Mouse (Mus musculus): ENCODE measurements at regions not wholly inside any gene's neighbourhood (a gene's known extent, or its start where the extent isn't known, plus 50 kb on each side); places are given as distances from the start of the nearest gene placed in this dataset.

GRCm38 (mm10) chr3:64997552-64997951 lies 111.6 kb upstream of the Kcnab1 start:
- H3K36me3 ChIP-seq (ENCODE audit: control insufficient read depth, insufficient read depth, low read length) = no peaks in the 10 kb centered on the region
- H3K27me3 ChIP-seq (ENCODE audit: control insufficient read depth, insufficient read depth, low read length) = no peaks in the 10 kb centered on the region
- H3K27ac ChIP-seq (ENCODE audit: low read depth, low read length) = no peak overlapping the region
- no peaks in the 10 kb centered on the region for H3K9me3 ChIP-seq (ENCODE audit: control insufficient read depth, low read length)
- no peak overlapping the region for H3K4me2 ChIP-seq (ENCODE audit: low read depth, low read length, severe bottlenecking)
- ATAC-seq (replicated peaks; ENCODE audit: low FRiP score) = no peak
- H3K4me1 ChIP-seq (replicated peaks; ENCODE audit: control insufficient read depth, insufficient read depth, low read length) = no peaks in the 10 kb centered on the region
- no peak overlapping the region for H3K4me3 ChIP-seq (ENCODE audit: low read depth, low read length)
- H3K9ac ChIP-seq (ENCODE audit: low read length) = no peak overlapping the region
- no peak for DNase-seq (ENCODE audit: low spot score)

GRCm38 (mm10) chr3:65001131-65001530 lies 108.1 kb upstream of the Kcnab1 start:
- Histone ChIP-seq H3K27ac (ENCODE audit: low read depth, low read length) (no peak overlapping the region), H3K4me2 (ENCODE audit: low read depth, low read length, severe bottlenecking) (no peak overlapping the region), H3K27me3 (ENCODE audit: control insufficient read depth, insufficient read depth, low read length) (no peaks in the 10 kb centered on the region), H3K36me3 (ENCODE audit: control insufficient read depth, insufficient read depth, low read length) (no peaks in the 10 kb centered on the region), H3K9me3 (ENCODE audit: control insufficient read depth, low read length) (no peaks in the 10 kb centered on the region), H3K4me3 (ENCODE audit: low read depth, low read length) (no peak overlapping the region), H3K9ac (ENCODE audit: low read length) (no peak overlapping the region), H3K4me1 (replicated peaks; ENCODE audit: control insufficient read depth, insufficient read depth, low read length) (no peaks in the 10 kb centered on the region)
- ATAC-seq (replicated peaks; ENCODE audit: low FRiP score) (no peak), DNase-seq (ENCODE audit: low spot score) (no peak)
- 87% methylated on average over 4 of the region's 4 CpGs for WGBS

GRCm38 (mm10) chr3:65002578-65002977 lies 106.6 kb upstream of the Kcnab1 start:
- no peaks in the 10 kb centered on the region for H3K9me3 ChIP-seq (ENCODE audit: control insufficient read depth, low read length)
- no peak for ATAC-seq (replicated peaks; ENCODE audit: low FRiP score)

GRCm38 (mm10) chr3:65006127-65006526 lies 103.1 kb upstream of the Kcnab1 start:
- no peaks in the 10 kb centered on the region for H3K9me3 ChIP-seq (ENCODE audit: control insufficient read depth, low read length)
- no peaks in the 10 kb centered on the region for H3K36me3 ChIP-seq (ENCODE audit: control insufficient read depth, insufficient read depth, low read length)
- WGBS = 57% methylated on average over 1 of the region's 1 CpGs
- H3K27me3 ChIP-seq (ENCODE audit: control insufficient read depth, insufficient read depth, low read length) = no peaks in the 10 kb centered on the region
- no peak overlapping the region for H3K4me3 ChIP-seq (ENCODE audit: low read depth, low read length)
- no peak for ATAC-seq (replicated peaks; ENCODE audit: low FRiP score)
- H3K27ac ChIP-seq (ENCODE audit: low read depth, low read length) = no peak overlapping the region
- DNase-seq (ENCODE audit: low spot score) = no peak
- no peak overlapping the region for H3K4me2 ChIP-seq (ENCODE audit: low read depth, low read length, severe bottlenecking)
- H3K4me1 ChIP-seq (replicated peaks; ENCODE audit: control insufficient read depth, insufficient read depth, low read length) = no peaks in the 10 kb centered on the region
- no peak overlapping the region for H3K9ac ChIP-seq (ENCODE audit: low read length)

More at GRCm38 (mm10) chr3:65002578-65002977, 106.6 kb upstream of the Kcnab1 start:
- Histone ChIP-seq H3K9ac (ENCODE audit: low read length) (no peak overlapping the region), H3K27ac (ENCODE audit: low read depth, low read length) (no peak overlapping the region), H3K4me2 (ENCODE audit: low read depth, low read length, severe bottlenecking) (no peak overlapping the region), H3K27me3 (ENCODE audit: control insufficient read depth, insufficient read depth, low read length) (no peaks in the 10 kb centered on the region), H3K36me3 (ENCODE audit: control insufficient read depth, insufficient read depth, low read length) (no peaks in the 10 kb centered on the region), H3K4me3 (ENCODE audit: low read depth, low read length) (no peak overlapping the region), H3K4me1 (replicated peaks; ENCODE audit: control insufficient read depth, insufficient read depth, low read length) (no peaks in the 10 kb centered on the region)
- DNase-seq (ENCODE audit: low spot score) = no peak

- H3K4me1 ChIP-seq (replicated peaks; ENCODE audit: control insufficient read depth, insufficient read depth, low read length) = no peaks in the 10 kb centered on the region
- no peaks in the 10 kb centered on the region for H3K27me3 ChIP-seq (ENCODE audit: control insufficient read depth, insufficient read depth, low read length)
- H3K36me3 ChIP-seq (ENCODE audit: control insufficient read depth, insufficient read depth, low read length) = no peaks in the 10 kb centered on the region
- H3K9ac ChIP-seq (ENCODE audit: low read length) = no peak overlapping the region
- H3K27ac ChIP-seq (ENCODE audit: low read depth, low read length) = no peak overlapping the region
- H3K4me2 ChIP-seq (ENCODE audit: low read depth, low read length, severe bottlenecking) = no peak overlapping the region
- DNase-seq (ENCODE audit: low spot score) = no peak
- 72% methylated on average over 3 of the region's 3 CpGs for WGBS
- no peak overlapping the region for H3K4me3 ChIP-seq (ENCODE audit: low read depth, low read length)
- no peaks in the 10 kb centered on the region for H3K9me3 ChIP-seq (ENCODE audit: control insufficient read depth, low read length)
- ATAC-seq (replicated peaks; ENCODE audit: low FRiP score) = no peak
These were observed 102.6 kb upstream of the Kcnab1 start for GRCm38 (mm10) chr3:65006565-65006964.

- DNase-seq (ENCODE audit: low spot score) (no peak), ATAC-seq (replicated peaks; ENCODE audit: low FRiP score) (no peak)
- H3K4me1 ChIP-seq (replicated peaks; ENCODE audit: control insufficient read depth, insufficient read depth, low read length) = no peaks in the 10 kb centered on the region
- no peak overlapping the region for H3K27ac ChIP-seq (ENCODE audit: low read depth, low read length)
- H3K36me3 ChIP-seq (ENCODE audit: control insufficient read depth, insufficient read depth, low read length) = no peaks in the 10 kb centered on the region
- H3K4me3 ChIP-seq (ENCODE audit: low read depth, low read length) = no peak overlapping the region
- no peaks in the 10 kb centered on the region for H3K27me3 ChIP-seq (ENCODE audit: control insufficient read depth, insufficient read depth, low read length)
- no peaks in the 10 kb centered on the region for H3K9me3 ChIP-seq (ENCODE audit: control insufficient read depth, low read length)
- H3K9ac ChIP-seq (ENCODE audit: low read length) = no peak overlapping the region
- H3K4me2 ChIP-seq (ENCODE audit: low read depth, low read length, severe bottlenecking) = no peak overlapping the region
- 80% methylated on average over 2 of the region's 2 CpGs for WGBS
These were observed 85.3 kb upstream of the Kcnab1 start for GRCm38 (mm10) chr3:65023876-65024275.

- Histone ChIP-seq H3K9me3 (ENCODE audit: control insufficient read depth, low read length) (no peaks in the 10 kb centered on the region), H3K36me3 (ENCODE audit: control insufficient read depth, insufficient read depth, low read length) (no peaks in the 10 kb centered on the region), H3K4me1 (replicated peaks; ENCODE audit: control insufficient read depth, insufficient read depth, low read length) (no peaks in the 10 kb centered on the region), H3K4me3 (ENCODE audit: low read depth, low read length) (no peak overlapping the region), H3K27ac (ENCODE audit: low read depth, low read length) (no peak overlapping the region), H3K9ac (ENCODE audit: low read length) (no peak overlapping the region), H3K4me2 (ENCODE audit: low read depth, low read length, severe bottlenecking) (no peak overlapping the region), H3K27me3 (ENCODE audit: control insufficient read depth, insufficient read depth, low read length) (no peaks in the 10 kb centered on the region)
- WGBS = 75% methylated on average over 2 of the region's 2 CpGs
- DNase-seq (ENCODE audit: low spot score) (no peak), ATAC-seq (replicated peaks; ENCODE audit: low FRiP score) (no peak)
These were observed 71.6 kb upstream of the Kcnab1 start for GRCm38 (mm10) chr3:65037626-65038025.

GRCm38 (mm10) chr3:65047879-65048278 lies 61.3 kb upstream of the Kcnab1 start:
- Histone ChIP-seq H3K27me3 (ENCODE audit: control insufficient read depth, insufficient read depth, low read length) (no peaks in the 10 kb centered on the region), H3K27ac (ENCODE audit: low read depth, low read length) (no peak overlapping the region), H3K4me3 (ENCODE audit: low read depth, low read length) (no peak overlapping the region), H3K4me1 (replicated peaks; ENCODE audit: control insufficient read depth, insufficient read depth, low read length) (no peaks in the 10 kb centered on the region), H3K4me2 (ENCODE audit: low read depth, low read length, severe bottlenecking) (no peak overlapping the region), H3K9ac (ENCODE audit: low read length) (no peak overlapping the region), H3K9me3 (ENCODE audit: control insufficient read depth, low read length) (no peaks in the 10 kb centered on the region), H3K36me3 (ENCODE audit: control insufficient read depth, insufficient read depth, low read length) (no peaks in the 10 kb centered on the region)
- 87% methylated on average over 3 of the region's 3 CpGs for WGBS
- DNase-seq (ENCODE audit: low spot score) = no peak
- ATAC-seq (replicated peaks; ENCODE audit: low FRiP score) = no peak

GRCm38 (mm10) chr3:65055401-65055800 lies 53.8 kb upstream of the Kcnab1 start:
- 71% methylated on average over 3 of the region's 3 CpGs for WGBS
- Histone ChIP-seq H3K4me3 (ENCODE audit: low read depth, low read length) (no peak overlapping the region), H3K27me3 (ENCODE audit: control insufficient read depth, insufficient read depth, low read length) (no peaks in the 10 kb centered on the region), H3K9me3 (ENCODE audit: control insufficient read depth, low read length) (no peaks in the 10 kb centered on the region), H3K27ac (ENCODE audit: low read depth, low read length) (no peak overlapping the region), H3K36me3 (ENCODE audit: control insufficient read depth, insufficient read depth, low read length) (no peaks in the 10 kb centered on the region), H3K4me1 (replicated peaks; ENCODE audit: control insufficient read depth, insufficient read depth, low read length) (no peaks in the 10 kb centered on the region), H3K4me2 (ENCODE audit: low read depth, low read length, severe bottlenecking) (no peak overlapping the region), H3K9ac (ENCODE audit: low read length) (no peak overlapping the region)
- DNase-seq (ENCODE audit: low spot score) = no peak
- ATAC-seq (replicated peaks; ENCODE audit: low FRiP score) = no peak
